Mouse (Mus musculus) intestine, embryonic 14.5 days (tissue): ENCODE data around the gene Prss57. TPM values are rescaled to one million over a fixed set of nuclear protein-coding genes. Genes with fewer than 3 reads are reported as not detected.
A peak's percentile ranks its signal among the peaks of the same experiment; 100 is the strongest.

ENCODE experiments used
- ATAC-seq: fragments of 200-750 bp; cut with Nextera tagmentation; replicated peaks from 2 replicates; pipeline ENCODE4 v1.8.0; 2017; ENCODE audit warnings: low read depth, moderate number of reproducible peaks, moderate TSS enrichment, moderate library complexity; ENCODE audit not compliant: low FRiP score, low TSS enrichment
- DNase-seq: peaks from one replicate; pipeline ENCODE4 v3.0.0-alpha.2; 2018; ENCODE audit warnings: low spot score
- H3K27ac ChIP-seq: fragments of 300-500 bp; sonication (generic); 2 replicates; pipeline ENCODE4 v1.5.1; 2014; ENCODE audit warnings: low read depth, mild to moderate bottlenecking, control low read depth
- H3K27me3 ChIP-seq: fragments of 300-500 bp; sonication (generic); replicated peaks from 2 replicates; pipeline ENCODE4 v1.6.1; 2014; ENCODE audit warnings: low read length, control low read depth; ENCODE audit not compliant: control insufficient read depth, insufficient read depth
- H3K36me3 ChIP-seq: fragments of 300-500 bp; sonication (generic); 2 replicates; pipeline ENCODE4 v1.6.1; 2014; ENCODE audit warnings: low read length, control low read depth; ENCODE audit not compliant: control insufficient read depth, insufficient read depth
- H3K4me1 ChIP-seq: fragments of 300-500 bp; sonication (generic); replicated peaks from 2 replicates; pipeline ENCODE4 v1.6.1; 2014; ENCODE audit warnings: low read length, control low read depth, mixed read lengths; ENCODE audit not compliant: control insufficient read depth, insufficient read depth
- H3K4me2 ChIP-seq: fragments of 300-500 bp; sonication (generic); 2 replicates; pipeline ENCODE4 v1.6.1; 2014; ENCODE audit warnings: low read length
- H3K4me3 ChIP-seq: fragments of 300-500 bp; sonication (generic); 2 replicates; pipeline ENCODE4 v1.5.1; 2014; ENCODE audit warnings: low read depth, low read length, control low read depth, mixed read lengths
- H3K9ac ChIP-seq: fragments of 300-500 bp; sonication (generic); 2 replicates; pipeline ENCODE4 v1.6.1; 2014; ENCODE audit warnings: mild to moderate bottlenecking, low read length
- H3K9me3 ChIP-seq: fragments of 300-500 bp; sonication (generic); 2 replicates; pipeline ENCODE4 v1.6.1; 2016; ENCODE audit warnings: low read length, control low read depth; ENCODE audit not compliant: control insufficient read depth
- WGBS: fragments of 180-500 bp; shearing (Covaris S2); extraction: QIAGEN DNeasy Blood & Tissue Kit; methylation state at CpG from one replicate; pipeline ENCODE4 v1.1.7; 2014; 5-methylcytosine and 5-hydroxymethylcytosine counted together
- polyA plus RNA-seq: library from polyadenylated mRNA; unstranded; fragments of >200 nt; fragmentation: Nextera tagmentation; extraction: Ambion mirVana; gene quantifications from 2 replicates; pipeline ENCODE4 v1.2.1, GENCODE M21; 2014

The Prss57 gene
- polyA plus RNA-seq, 1 experiment from 2014 or later, result 0.45 TPM

GRCm38 (mm10) chr10:79735361-79735760, 55.4 kb downstream of the Prss57 start:
- peaks cover 46% of the 10 kb centered on the region for H3K36me3 ChIP-seq
- WGBS, result 25% methylated on average over 37 of the region's 52 CpGs
- H3K4me1 ChIP-seq, result no peaks in the 10 kb centered on the region
- no peak overlapping the region for H3K4me2 ChIP-seq
- H3K9ac ChIP-seq, result no peak overlapping the region
- DNase-seq (no peak), ATAC-seq (0 out of 2 replicates have a peak, but pooled peaks have one; percentile 2)
- H3K27ac ChIP-seq, result no peak overlapping the region
- no peak overlapping the region for H3K4me3 ChIP-seq
- H3K27me3 ChIP-seq, result no peaks in the 10 kb centered on the region; the same call in 1 of the 2 replicates
- peaks cover 59% of the 10 kb centered on the region for H3K9me3 ChIP-seq

- 94% methylated on average over 15 of the region's 15 CpGs for WGBS
- H3K36me3 ChIP-seq, result peaks cover 31% of the 10 kb centered on the region
- no peak for ATAC-seq
These were observed 56.9 kb downstream of the Prss57 start for GRCm38 (mm10) chr10:79733847-79734246.

DNA sequence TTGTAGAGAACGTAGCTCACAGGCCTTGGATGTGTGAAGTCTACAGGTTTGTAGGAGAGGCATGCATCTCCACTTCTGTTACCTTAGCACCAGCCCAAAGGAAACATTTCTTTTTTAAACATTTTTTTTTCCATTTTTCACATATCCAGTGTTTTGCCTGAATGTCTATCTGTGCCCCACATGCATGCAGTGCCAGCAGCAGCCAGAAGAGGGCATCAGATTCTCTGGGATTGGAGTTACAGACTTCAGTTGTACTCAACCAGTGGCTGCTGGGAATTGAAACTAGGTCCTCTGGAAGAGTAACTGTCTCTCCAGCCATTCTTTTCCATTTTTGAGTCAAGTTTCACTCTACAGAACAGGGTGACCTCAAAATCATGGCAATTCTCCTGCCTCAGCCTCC, 58.3 kb downstream of the Prss57 start:
- no peak overlapping the region for H3K27ac ChIP-seq
- H3K4me2 ChIP-seq, result no peak overlapping the region
- no peaks in the 10 kb centered on the region for H3K4me1 ChIP-seq
- WGBS, result 82% methylated on average over 1 of the region's 1 CpGs
- H3K27me3 ChIP-seq, result no peaks in the 10 kb centered on the region; the same call in 1 of the 2 replicates
- no peak overlapping the region for H3K9ac ChIP-seq
- ATAC-seq, result no peak
- no peak overlapping the region for H3K4me3 ChIP-seq
- peaks cover 30% of the 10 kb centered on the region for H3K9me3 ChIP-seq
- peaks cover 17% of the 10 kb centered on the region for H3K36me3 ChIP-seq
- DNase-seq, result no peak

More at GRCm38 (mm10) chr10:79733847-79734246, 56.9 kb downstream of the Prss57 start:
- no peak overlapping the region for H3K27ac ChIP-seq
- no peaks in the 10 kb centered on the region; the same call in 1 of the 2 replicates for H3K27me3 ChIP-seq
- peaks cover 43% of the 10 kb centered on the region for H3K9me3 ChIP-seq
- no peak overlapping the region for H3K4me3 ChIP-seq
- H3K4me2 ChIP-seq, result no peak overlapping the region
- H3K9ac ChIP-seq, result no peak overlapping the region
- no peaks in the 10 kb centered on the region for H3K4me1 ChIP-seq
- no peak for DNase-seq

Other genes starting within 250 kb of the Prss57 start
- 47.9 and 48.0 TPM in 2 replicates for gene Mier2, start 235.8 kb downstream of the Prss57 start, polyA plus RNA-seq
- not detected in 2 replicates for gene Theg, start 203.6 kb downstream of the Prss57 start, polyA plus RNA-seq
- 0.19 TPM in 1 of 2 replicates, not detected in the other for gene C2cd4c, start 176.9 kb downstream of the Prss57 start, polyA plus RNA-seq
- 8.1 and 8.4 TPM in 2 replicates for gene Shc2, start 153.0 kb downstream of the Prss57 start, polyA plus RNA-seq
- not detected in 2 replicates for gene Odf3l2, start 145.2 kb downstream of the Prss57 start, polyA plus RNA-seq
- gene Madcam1, start 126.4 kb downstream of the Prss57 start, polyA plus RNA-seq, result 32.5 and 34.7 TPM in 2 replicates
- 80.1 and 81.2 TPM in 2 replicates for gene Tpgs1, start 121.6 kb downstream of the Prss57 start, polyA plus RNA-seq
- 129 and 145 TPM in 2 replicates for gene Cdc34, start 108.8 kb downstream of the Prss57 start, polyA plus RNA-seq
- 0.78 and 1.2 TPM in 2 replicates for gene Gzmm, start 101.9 kb downstream of the Prss57 start, polyA plus RNA-seq
- 895 and 900 TPM in 2 replicates for gene Bsg, start 86.5 kb downstream of the Prss57 start, polyA plus RNA-seq
- gene Hcn2, start 74.3 kb downstream of the Prss57 start, polyA plus RNA-seq, result 0.09 and 0.12 TPM in 2 replicates
- gene Polrmt, start 44.4 kb downstream of the Prss57 start, polyA plus RNA-seq, result 37.9 and 40.1 TPM in 2 replicates
- gene Fgf22, start 35.9 kb downstream of the Prss57 start, polyA plus RNA-seq, result 0.26 and 0.42 TPM in 2 replicates
- 80.3 and 90.3 TPM in 2 replicates for gene Rnf126, start 24.0 kb downstream of the Prss57 start, polyA plus RNA-seq
- gene Fstl3, start 13.7 kb downstream of the Prss57 start, polyA plus RNA-seq, result 10.1 and 11.1 TPM in 2 replicates
- 63.4 and 66.2 TPM in 2 replicates for gene Palm, start 2.6 kb upstream of the Prss57 start, polyA plus RNA-seq
- 78.3 and 87.9 TPM in 2 replicates for gene Misp, start 30.0 kb upstream of the Prss57 start, polyA plus RNA-seq
- 286 and 291 TPM in 2 replicates for gene Ptbp1, start 63.5 kb upstream of the Prss57 start, polyA plus RNA-seq
- 5.2 and 5.9 TPM in 2 replicates for gene Prtn3, start 83.5 kb upstream of the Prss57 start, polyA plus RNA-seq
- 38.8 and 46.4 TPM in 2 replicates for gene Plppr3, start 83.7 kb upstream of the Prss57 start, polyA plus RNA-seq
- gene Elane, start 95.3 kb upstream of the Prss57 start, polyA plus RNA-seq, result 0.55 TPM in 1 of 2 replicates, not detected in the other
- not detected in 2 replicates for gene Cfd, start 99.9 kb upstream of the Prss57 start, polyA plus RNA-seq
- 42.0 and 46.3 TPM in 2 replicates for gene Med16, start 118.0 kb upstream of the Prss57 start, polyA plus RNA-seq
- gene Gm26602, start 119.9 kb upstream of the Prss57 start, polyA plus RNA-seq, result not detected in 2 replicates
- 0.46 and 0.51 TPM in 2 replicates for gene Kiss1r, start 126.0 kb upstream of the Prss57 start, polyA plus RNA-seq
- 122 and 126 TPM in 2 replicates for gene R3hdm4, start 130.2 kb upstream of the Prss57 start, polyA plus RNA-seq
- gene Arid3a, start 136.1 kb upstream of the Prss57 start, polyA plus RNA-seq, result 12.7 and 14.4 TPM in 2 replicates
- gene Wdr18, start 169.2 kb upstream of the Prss57 start, polyA plus RNA-seq, result 126 and 134 TPM in 2 replicates
- 0.23 and 0.28 TPM in 2 replicates for gene Grin3b, start 179.8 kb upstream of the Prss57 start, polyA plus RNA-seq
- 14.4 and 17.5 TPM in 2 replicates for gene Tmem259, start 193.4 kb upstream of the Prss57 start, polyA plus RNA-seq
- 320 and 368 TPM in 2 replicates for gene Cnn2, start 197.6 kb upstream of the Prss57 start, polyA plus RNA-seq
- gene Abca7, start 205.5 kb upstream of the Prss57 start, polyA plus RNA-seq, result 3.7 and 3.8 TPM in 2 replicates
- gene Arhgap45, start 225.7 kb upstream of the Prss57 start, polyA plus RNA-seq, result 6.8 and 8.0 TPM in 2 replicates
- 255 and 274 TPM in 2 replicates for gene Polr2e, start 248.8 kb upstream of the Prss57 start, polyA plus RNA-seq